Mouse (Mus musculus) heart, adult 2 months (tissue): ENCODE measurements at regions not wholly inside any gene's neighbourhood (a gene's known extent, or its start where the extent isn't known, plus 50 kb on each side); places are given as distances from the start of the nearest gene placed in this dataset.

Experiments used
- CTCF ChIP-seq: fragments of 200-600 bp; IDR thresholded peaks from 2 replicates; pipeline ENCODE4 v1.8.1; 2022; ENCODE audit warnings: antibody characterized with exemption, mild to moderate bottlenecking, moderate library complexity
- EP300 ChIP-seq: fragments of 200-500 bp; IDR thresholded peaks from 2 replicates; pipeline ENCODE4 v1.6.1; 2011; ENCODE audit warnings: low read depth, low read length, control low read depth; ENCODE audit not compliant: insufficient read depth
- POLR2A ChIP-seq: fragments of 200-500 bp; IDR thresholded peaks from 2 replicates; pipeline ENCODE4 v1.6.1; 2011; ENCODE audit warnings: mild to moderate bottlenecking, low read depth, low read length, control low read depth; ENCODE audit not compliant: insufficient read depth

GRCm38 (mm10) chr11:10046593-10046992, 854.9 kb downstream of the Abca13 start:
- TF ChIP-seq CTCF (no peak), EP300 (no peak), POLR2A (no peak)
